In genomic region chr2:181590471-181590870, GRCm38 (mm10) we compare ENCODE assay signal across 11 mouse cellular contexts. TPM values are rescaled to one million over a fixed set of nuclear protein-coding genes. Genes with fewer than 3 reads are reported as not detected.
A peak's percentile ranks its signal among the peaks of the same experiment; 100 is the strongest.
DNase-seq lines count a peak whose midpoint lies in the region; ATAC-seq lines count a peak whose summit lies in the region.
"Had no signal": no experiment of that assay in that cellular context is flagged by ENCODE, and none has a peak within 500 bp of the region (broad histone marks: within the 10 kb centered on the region; RNA-seq: fewer than 3 reads in every experiment).

No protein-coding gene starts in this region.

- no peak for ATAC-seq in forebrain, embryonic 14.5 days
- no peak for ATAC-seq in forebrain, embryonic 16.5 days
- ATAC-seq in limb, embryonic 12.5 days (ENCODE audit: insufficient number of reproducible peaks, insufficient read depth, low FRiP score, low TSS enrichment, low read depth): no peak
- ATAC-seq in embryonic facial prominence, embryonic 15.5 days (ENCODE audit: insufficient number of reproducible peaks, low FRiP score, low TSS enrichment, low read depth): no peak
- no peak for ATAC-seq in midbrain, embryonic 15.5 days (replicated peaks)

- WGBS in forebrain, embryonic 14.5 days: 98% methylated on average over 5 of the region's 5 CpGs
- 96% methylated on average over 5 of the region's 5 CpGs for WGBS in forebrain, embryonic 16.5 days
- WGBS in limb, embryonic 12.5 days: 93% methylated on average over 5 of the region's 5 CpGs
- 98% methylated on average over 5 of the region's 5 CpGs for WGBS in limb, embryonic 10.5 days
- 92% methylated on average over 5 of the region's 5 CpGs for WGBS in embryonic facial prominence, embryonic 15.5 days
- WGBS in midbrain, embryonic 15.5 days: 93% methylated on average over 5 of the region's 5 CpGs

- peak overlapping the region; percentile 84; the same call in 1 of the 2 replicates for H3K4me2 ChIP-seq in forebrain, embryonic 14.5 days (ENCODE audit: low read length)
- no peak overlapping the region for H3K4me2 ChIP-seq in forebrain, embryonic 16.5 days (ENCODE audit: low read length)
- H3K4me2 ChIP-seq in limb, embryonic 12.5 days: no peak overlapping the region
- H3K4me2 ChIP-seq in embryonic facial prominence, embryonic 15.5 days (replicated peaks): 0 out of 2 replicates have a peak overlapping the region, but pooled peaks have one; percentile 80
- H3K4me2 ChIP-seq in midbrain, embryonic 15.5 days: peak overlapping the region; percentile 82; the same call in 1 of the 2 replicates

- peaks cover 12% of the 10 kb centered on the region for H3K4me1 ChIP-seq in forebrain, embryonic 14.5 days (ENCODE audit: control insufficient read depth, insufficient read depth, low read length)
- peaks cover 23% of the 10 kb centered on the region for H3K4me1 ChIP-seq in forebrain, embryonic 16.5 days (replicated peaks; ENCODE audit: control insufficient read depth, insufficient read depth, low read length)
- peaks cover 17% of the 10 kb centered on the region for H3K4me1 ChIP-seq in limb, embryonic 12.5 days (replicated peaks)
- H3K4me1 ChIP-seq in limb, embryonic 10.5 days: peaks cover 24% of the 10 kb centered on the region
- H3K4me1 ChIP-seq in embryonic facial prominence, embryonic 15.5 days: peaks cover 16% of the 10 kb centered on the region
- H3K4me1 ChIP-seq in midbrain, embryonic 15.5 days: peaks cover 27% of the 10 kb centered on the region

- no peak for DNase-seq in forebrain, embryonic 14.5 days (ENCODE audit: low spot score)
- DNase-seq in limb, embryonic 10.5 days (ENCODE audit: low spot score): no peak
- no peak for DNase-seq in MN1 (ENCODE audit: low spot score)
- DNase-seq: lung, postnatal 10 days; thymus, postnatal 14 days had no signal

- H3K27ac ChIP-seq in forebrain, embryonic 14.5 days (ENCODE audit: low read depth, low read length): no peak overlapping the region
- no peak overlapping the region for H3K27ac ChIP-seq in forebrain, embryonic 16.5 days (ENCODE audit: low read length)
- no peak overlapping the region for H3K27ac ChIP-seq in limb, embryonic 12.5 days
- H3K27ac ChIP-seq in limb, embryonic 10.5 days: no peak overlapping the region
- no peak overlapping the region for H3K27ac ChIP-seq in embryonic facial prominence, embryonic 15.5 days (replicated peaks)
- no peak overlapping the region for H3K27ac ChIP-seq in midbrain, embryonic 15.5 days
- H3K27ac ChIP-seq: heart, embryonic 13.5 days; kidney, embryonic 15.5 days had no signal

- H3K4me3 ChIP-seq in forebrain, embryonic 14.5 days (ENCODE audit: low read depth, low read length): no peak overlapping the region
- no peak overlapping the region for H3K4me3 ChIP-seq in forebrain, embryonic 16.5 days (replicated peaks; ENCODE audit: low read length)
- H3K4me3 ChIP-seq in limb, embryonic 12.5 days (replicated peaks): no peak overlapping the region
- H3K4me3 ChIP-seq in limb, embryonic 10.5 days: no peak overlapping the region
- H3K4me3 ChIP-seq in embryonic facial prominence, embryonic 15.5 days (replicated peaks): no peak overlapping the region; the same call in 1 of the 2 replicates
- H3K4me3 ChIP-seq in midbrain, embryonic 15.5 days: no peak overlapping the region
- H3K4me3 ChIP-seq: kidney, embryonic 15.5 days had no signal

- H3K9me3 ChIP-seq in forebrain, embryonic 14.5 days (replicated peaks; ENCODE audit: control insufficient read depth, low read length): no peaks in the 10 kb centered on the region
- no peaks in the 10 kb centered on the region for H3K9me3 ChIP-seq in forebrain, embryonic 16.5 days (ENCODE audit: control insufficient read depth, low read length)
- H3K9me3 ChIP-seq in limb, embryonic 12.5 days: no peaks in the 10 kb centered on the region
- H3K9me3 ChIP-seq in limb, embryonic 10.5 days (replicated peaks): no peaks in the 10 kb centered on the region
- H3K9me3 ChIP-seq in embryonic facial prominence, embryonic 15.5 days (replicated peaks): no peaks in the 10 kb centered on the region
- no peaks in the 10 kb centered on the region for H3K9me3 ChIP-seq in midbrain, embryonic 15.5 days
- H3K9me3 ChIP-seq: heart, embryonic 13.5 days; kidney, embryonic 15.5 days had no signal

- H3K36me3 ChIP-seq in forebrain, embryonic 14.5 days (ENCODE audit: control insufficient read depth, insufficient read depth, low read length): peaks cover 50% of the 10 kb centered on the region
- H3K36me3 ChIP-seq in forebrain, embryonic 16.5 days (ENCODE audit: control insufficient read depth, insufficient read depth): peaks cover 25% of the 10 kb centered on the region
- H3K36me3 ChIP-seq in limb, embryonic 12.5 days: peaks cover 54% of the 10 kb centered on the region
- peaks cover 54% of the 10 kb centered on the region for H3K36me3 ChIP-seq in limb, embryonic 10.5 days
- H3K36me3 ChIP-seq in embryonic facial prominence, embryonic 15.5 days: peaks cover 51% of the 10 kb centered on the region
- H3K36me3 ChIP-seq in midbrain, embryonic 15.5 days (replicated peaks): peaks cover 38% of the 10 kb centered on the region

- no peak overlapping the region for H3K9ac ChIP-seq in forebrain, embryonic 14.5 days (ENCODE audit: low read length)
- no peak overlapping the region for H3K9ac ChIP-seq in forebrain, embryonic 16.5 days (replicated peaks; ENCODE audit: low read depth, low read length)
- H3K9ac ChIP-seq in limb, embryonic 12.5 days (replicated peaks): 0 out of 2 replicates have a peak overlapping the region, but pooled peaks have one; percentile 8
- H3K9ac ChIP-seq in embryonic facial prominence, embryonic 15.5 days: no peak overlapping the region
- no peak overlapping the region for H3K9ac ChIP-seq in midbrain, embryonic 15.5 days
- H3K9ac ChIP-seq: kidney, embryonic 15.5 days had no signal

- no peaks in the 10 kb centered on the region for H3K27me3 ChIP-seq in forebrain, embryonic 14.5 days (replicated peaks; ENCODE audit: control insufficient read depth, insufficient read depth, low read length)
- H3K27me3 ChIP-seq in forebrain, embryonic 16.5 days (replicated peaks; ENCODE audit: control insufficient read depth, insufficient read depth, low read length): no peaks in the 10 kb centered on the region
- H3K27me3 ChIP-seq in limb, embryonic 12.5 days: no peaks in the 10 kb centered on the region
- no peaks in the 10 kb centered on the region for H3K27me3 ChIP-seq in limb, embryonic 10.5 days (ENCODE audit: low read depth, poor library complexity, severe bottlenecking)
- no peaks in the 10 kb centered on the region for H3K27me3 ChIP-seq in embryonic facial prominence, embryonic 15.5 days
- H3K27me3 ChIP-seq in midbrain, embryonic 15.5 days (replicated peaks): no peaks in the 10 kb centered on the region
- H3K27me3 ChIP-seq: heart, embryonic 13.5 days; kidney, embryonic 15.5 days had no signal

RNA-seq across cellular contexts. Expression of gene Prpf6, which starts 1.2 kb away (rescaled TPM):
- 57.2 and 62.3 TPM in 2 replicates for polyA plus RNA-seq in forebrain, embryonic 14.5 days (2014; fragmentation: Nextera tagmentation; extraction: Ambion mirVana)
- 74.5 and 80.1 TPM in 2 replicates for polyA plus RNA-seq in forebrain, embryonic 16.5 days (2015; fragmentation: Nextera tagmentation; extraction: Ambion mirVana)
- 78.0 and 79.3 TPM in 2 replicates for polyA plus RNA-seq in limb, embryonic 12.5 days (2016; fragmentation: Nextera tagmentation; extraction: Ambion mirVana)
- polyA plus RNA-seq in limb, embryonic 10.5 days (2016; fragmentation: Nextera tagmentation; extraction: Ambion mirVana): 79.4 and 80.5 TPM in 2 replicates
- 60.4 and 63.6 TPM in 2 replicates for polyA plus RNA-seq in embryonic facial prominence, embryonic 15.5 days (2015; fragmentation: Nextera tagmentation; extraction: Ambion mirVana)
- polyA plus RNA-seq in midbrain, embryonic 15.5 days (2015; fragmentation: Nextera tagmentation; extraction: Ambion mirVana): 68.4 and 69.0 TPM in 2 replicates

RNA-seq across cellular contexts. Expression of gene Zfp512b, which starts 2.1 kb away (rescaled TPM):
- polyA plus RNA-seq in forebrain, embryonic 14.5 days (2014; fragmentation: Nextera tagmentation; extraction: Ambion mirVana): 30.5 and 38.6 TPM in 2 replicates
- 60.6 and 79.8 TPM in 2 replicates for polyA plus RNA-seq in forebrain, embryonic 16.5 days (2015; fragmentation: Nextera tagmentation; extraction: Ambion mirVana)
- 63.5 and 69.0 TPM in 2 replicates for polyA plus RNA-seq in limb, embryonic 12.5 days (2016; fragmentation: Nextera tagmentation; extraction: Ambion mirVana)
- 37.5 and 57.7 TPM in 2 replicates for polyA plus RNA-seq in limb, embryonic 10.5 days (2016; fragmentation: Nextera tagmentation; extraction: Ambion mirVana)
- 62.1 and 74.8 TPM in 2 replicates for polyA plus RNA-seq in embryonic facial prominence, embryonic 15.5 days (2015; fragmentation: Nextera tagmentation; extraction: Ambion mirVana)
- 97.1 and 111 TPM in 2 replicates for polyA plus RNA-seq in midbrain, embryonic 15.5 days (2015; fragmentation: Nextera tagmentation; extraction: Ambion mirVana)

RNA-seq across cellular contexts. Expression of gene Uckl1, which starts 5.8 kb away (rescaled TPM):
- 60.0 and 73.5 TPM in 2 replicates for polyA plus RNA-seq in forebrain, embryonic 14.5 days (2014; fragmentation: Nextera tagmentation; extraction: Ambion mirVana)
- polyA plus RNA-seq in forebrain, embryonic 16.5 days (2015; fragmentation: Nextera tagmentation; extraction: Ambion mirVana): 58.5 and 69.8 TPM in 2 replicates
- 37.9 and 47.6 TPM in 2 replicates for polyA plus RNA-seq in limb, embryonic 12.5 days (2016; fragmentation: Nextera tagmentation; extraction: Ambion mirVana)
- polyA plus RNA-seq in limb, embryonic 10.5 days (2016; fragmentation: Nextera tagmentation; extraction: Ambion mirVana): 36.6 and 44.1 TPM in 2 replicates
- polyA plus RNA-seq in embryonic facial prominence, embryonic 15.5 days (2015; fragmentation: Nextera tagmentation; extraction: Ambion mirVana): 50.7 and 55.7 TPM in 2 replicates
- 77.2 and 81.8 TPM in 2 replicates for polyA plus RNA-seq in midbrain, embryonic 15.5 days (2015; fragmentation: Nextera tagmentation; extraction: Ambion mirVana)

RNA-seq across cellular contexts. Expression of gene Samd10, which starts 8.5 kb away (rescaled TPM):
- polyA plus RNA-seq in forebrain, embryonic 14.5 days (2014; fragmentation: Nextera tagmentation; extraction: Ambion mirVana): 140 and 145 TPM in 2 replicates
- polyA plus RNA-seq in forebrain, embryonic 16.5 days (2015; fragmentation: Nextera tagmentation; extraction: Ambion mirVana): 99.8 and 128 TPM in 2 replicates
- 11.6 and 13.0 TPM in 2 replicates for polyA plus RNA-seq in limb, embryonic 12.5 days (2016; fragmentation: Nextera tagmentation; extraction: Ambion mirVana)
- polyA plus RNA-seq in limb, embryonic 10.5 days (2016; fragmentation: Nextera tagmentation; extraction: Ambion mirVana): 12.0 and 17.2 TPM in 2 replicates
- 13.3 and 15.6 TPM in 2 replicates for polyA plus RNA-seq in embryonic facial prominence, embryonic 15.5 days (2015; fragmentation: Nextera tagmentation; extraction: Ambion mirVana)
- 232 and 239 TPM in 2 replicates for polyA plus RNA-seq in midbrain, embryonic 15.5 days (2015; fragmentation: Nextera tagmentation; extraction: Ambion mirVana)

Comparison
In these comparisons a context has a peak if more than half of its experiments do, and no peak if none do; other contexts are left out.
1. H3K4me2 ChIP-seq: peak in forebrain, embryonic 14.5 days (single experiment), embryonic facial prominence, embryonic 15.5 days (single experiment) and midbrain, embryonic 15.5 days (single experiment); none in forebrain, embryonic 16.5 days (single experiment) and limb, embryonic 12.5 days (single experiment).